Mouse (Mus musculus): Measurements from ENCODE around the gene Olfr104-ps. TPM values are rescaled to one million over a fixed set of nuclear protein-coding genes. Genes with fewer than 3 reads are reported as not detected.

Gene Olfr104-ps
- not detected for total RNA-seq (2021)
- long read RNA-seq, experiment 1, result 0 reads
- long read RNA-seq, experiment 2, result 0 reads

GRCm38 (mm10) chr17:37359282-37359681, at the start of gene Olfr104-ps:
Gene Olfr104-ps, plus strand, starts transcription at chr17:37359582.
- no peak for TF ChIP-seq CTCF (IDR thresholded peaks at IDR 0.05)
- DNase-seq (ENCODE audit: extremely low spot score in 1 of 2, low spot score in 2 of 2), result no peak
- Histone ChIP-seq H3K4me3 (no peak within 1 kb of the TSS), H3K27ac (no peak within 1 kb of the TSS)
- intact Hi-C loops (cut with DNase I), result no loop called here

DNA sequence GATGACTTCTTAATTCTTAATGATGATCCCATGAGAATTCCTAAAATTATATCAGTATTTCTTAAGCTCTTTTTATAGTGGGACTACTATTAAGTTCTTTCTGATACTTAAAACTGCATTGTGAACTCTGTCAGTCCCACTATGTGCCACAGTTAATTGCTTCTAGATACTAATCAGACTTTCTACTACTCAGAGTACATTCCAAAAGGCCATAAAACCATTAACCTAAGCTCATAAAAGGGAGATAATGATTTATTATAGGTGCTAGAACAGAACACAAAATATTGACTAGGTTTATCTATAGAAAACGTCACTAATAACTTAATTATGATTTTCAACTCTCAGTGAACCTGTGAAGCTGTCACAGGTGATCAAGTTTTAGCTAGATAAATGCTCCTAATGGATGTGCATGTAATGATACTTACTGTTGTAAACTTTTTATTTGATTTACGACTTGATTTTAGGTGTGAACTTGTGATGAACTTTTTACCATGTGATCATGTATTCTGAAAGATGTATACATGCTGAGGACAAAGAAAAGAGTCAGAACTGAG, 49.2 kb upstream of the Olfr104-ps start:
- Histone ChIP-seq H3K27ac (no peak overlapping the region), H3K4me3 (no peak overlapping the region)
- no peak for DNase-seq (ENCODE audit: extremely low spot score in 1 of 2, low spot score in 2 of 2)
- intact Hi-C loops (cut with DNase I), result no loop called here
- TF ChIP-seq CTCF (IDR thresholded peaks at IDR 0.05), result no peak

DNA sequence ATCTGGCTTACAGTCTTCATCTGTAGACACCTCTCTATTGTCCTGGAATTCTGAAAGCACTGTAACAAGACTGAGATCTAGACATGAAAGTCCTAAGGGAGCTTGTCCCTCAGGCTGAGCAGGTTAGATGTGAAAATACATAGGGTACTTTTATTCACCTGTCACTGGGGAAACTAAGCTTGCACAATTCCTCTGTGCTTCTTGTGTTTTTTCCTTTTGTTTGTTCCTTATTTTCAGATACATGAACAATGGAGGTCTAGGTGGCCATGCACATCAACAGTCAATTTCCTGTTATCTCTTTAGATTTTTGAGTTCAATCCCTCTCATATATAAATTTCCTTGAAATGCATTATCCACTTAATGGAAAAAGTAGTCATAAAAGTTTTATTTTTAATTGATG, 42.4 kb upstream of the Olfr104-ps start, which contains the start of gene Olfr102:
Gene Olfr102 (minus strand): TSS at position 101 of the 400 bp plus-strand sequence.
- Histone ChIP-seq H3K4me3 (no peak within 1 kb of the TSS), H3K27ac (no peak within 1 kb of the TSS)
- DNase-seq (ENCODE audit: extremely low spot score in 1 of 2, low spot score in 2 of 2), result no peak
- intact Hi-C loops (cut with DNase I), result no loop called here
- TF ChIP-seq CTCF (IDR thresholded peaks at IDR 0.05), result no peak

DNA sequence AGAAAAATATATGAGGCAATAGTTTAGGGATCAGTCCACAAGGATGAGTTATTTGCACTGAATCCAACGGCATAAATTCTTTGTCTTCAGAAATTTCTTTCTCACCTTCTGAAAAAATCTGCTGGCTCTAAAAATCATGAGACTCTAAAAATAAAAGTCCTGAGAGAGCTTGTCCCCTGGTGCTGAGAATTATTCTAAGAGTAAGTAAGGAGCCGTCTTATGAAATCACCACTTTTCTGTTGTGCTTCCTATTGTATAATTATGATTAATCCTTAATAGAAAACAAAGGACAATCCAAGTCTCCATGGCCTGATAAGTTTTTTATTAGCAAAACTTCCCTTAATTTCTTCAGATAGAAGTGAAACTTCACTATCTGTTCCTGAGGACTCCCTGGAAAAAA, 19.8 kb upstream of the Olfr104-ps start, which contains the start of gene Olfr103:
Gene Olfr103 (minus strand): TSS at position 101 of the 400 bp plus-strand sequence.
- TF ChIP-seq CTCF (IDR thresholded peaks at IDR 0.05), result no peak
- no peak within 1 kb of the TSS for H3K27ac ChIP-seq
- intact Hi-C loops (cut with DNase I), result no loop called here

GRCm38 (mm10) chr17:37378733-37379132, 19.4 kb downstream of the Olfr104-ps start, which contains the start of gene Olfr105-ps:
Gene Olfr105-ps, plus strand, starts transcription at chr17:37379033.
- intact Hi-C loops (cut with DNase I), result no loop called here
- H3K27ac ChIP-seq, result no peak within 1 kb of the TSS
- H3K4me3 ChIP-seq, result no peak within 1 kb of the TSS
- TF ChIP-seq CTCF (IDR thresholded peaks at IDR 0.05), result no peak
- DNase-seq (ENCODE audit: extremely low spot score in 1 of 2, low spot score in 2 of 2), result no peak

More for the DNA sequence above, 19.8 kb upstream of the Olfr104-ps start, which contains the start of gene Olfr103:
- H3K4me3 ChIP-seq, result no peak within 1 kb of the TSS
- no peak for DNase-seq (ENCODE audit: extremely low spot score in 1 of 2, low spot score in 2 of 2)

DNA sequence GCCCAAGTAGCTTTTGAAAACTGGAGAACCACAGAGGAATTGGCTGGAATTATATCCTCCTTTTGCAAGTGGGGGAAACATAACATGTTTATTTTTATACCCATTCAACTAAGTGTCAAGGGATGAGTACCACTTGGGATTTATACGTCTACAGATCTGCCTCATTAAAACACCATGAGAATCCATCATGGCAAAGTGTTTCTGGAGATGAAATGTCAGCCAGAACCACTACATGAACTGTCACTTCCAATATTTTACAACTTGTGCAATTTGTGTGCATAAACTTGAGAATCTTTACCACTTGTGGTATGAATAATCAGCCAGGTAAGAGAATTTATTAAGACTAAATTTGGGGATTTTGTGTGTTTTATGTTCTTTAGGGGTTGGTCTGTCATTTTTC, 30.7 kb downstream of the Olfr104-ps start, which contains the start of gene Olfr106-ps:
Gene Olfr106-ps (plus strand): TSS at position 301 of the 400 bp plus-strand sequence.
- no peak for TF ChIP-seq CTCF (IDR thresholded peaks at IDR 0.05)
- Histone ChIP-seq H3K27ac (no peak within 1 kb of the TSS), H3K4me3 (no peak within 1 kb of the TSS)
- no peak for DNase-seq (ENCODE audit: extremely low spot score in 1 of 2, low spot score in 2 of 2)
- intact Hi-C loops (cut with DNase I), result no loop called here

DNA sequence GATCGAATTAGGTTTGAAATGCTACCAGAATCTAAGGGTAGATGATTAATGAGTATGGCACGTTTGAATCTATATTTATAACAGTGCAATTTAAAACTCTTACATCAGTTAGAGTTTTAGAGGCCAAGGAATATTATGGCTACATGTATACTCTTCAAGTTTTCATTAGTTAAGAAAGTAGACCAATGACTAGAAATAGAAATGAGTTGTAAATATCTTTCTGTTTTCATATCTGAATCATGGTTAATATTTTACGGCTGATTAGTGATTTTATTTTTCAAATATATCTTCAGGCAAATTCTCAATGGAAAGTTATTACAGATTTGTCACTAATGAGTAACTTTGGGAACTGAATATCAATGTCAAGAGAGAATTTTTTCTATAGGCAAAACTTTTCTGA, 39.5 kb downstream of the Olfr104-ps start, which contains the start of gene Olfr107:
Gene Olfr107 (plus strand): TSS at position 301 of the 400 bp plus-strand sequence.
- Histone ChIP-seq H3K27ac (no peak within 1 kb of the TSS), H3K4me3 (no peak within 1 kb of the TSS)
- intact Hi-C loops (cut with DNase I), result no loop called here
- TF ChIP-seq CTCF (IDR thresholded peaks at IDR 0.05), result no peak
- no peak for DNase-seq (ENCODE audit: extremely low spot score in 1 of 2, low spot score in 2 of 2)

DNA sequence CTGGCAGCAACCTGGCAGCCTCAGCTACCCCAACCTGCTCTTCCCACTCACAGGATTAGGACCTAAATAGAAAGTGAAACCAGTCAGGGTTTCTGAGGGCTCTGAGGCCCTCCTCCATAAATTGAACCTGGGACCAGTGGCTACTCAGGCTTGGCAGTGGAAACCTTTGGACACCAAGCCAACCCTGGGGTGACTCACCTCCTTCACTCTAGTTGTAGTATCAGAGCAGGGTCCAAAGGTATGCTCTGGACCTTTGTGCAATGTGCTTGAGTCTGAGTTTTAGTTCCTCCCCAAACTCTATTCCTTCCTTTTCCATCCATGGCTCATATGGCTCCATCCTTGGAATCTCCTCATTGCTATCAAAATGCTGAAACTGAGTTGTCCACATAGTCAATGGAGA, 54.0 kb downstream of the Olfr104-ps start:
- TF ChIP-seq CTCF (IDR thresholded peaks at IDR 0.05), result no peak
- no peak for DNase-seq (ENCODE audit: extremely low spot score in 1 of 2, low spot score in 2 of 2)
- intact Hi-C loops (cut with DNase I), result no loop called here
- Histone ChIP-seq H3K4me3 (no peak overlapping the region), H3K27ac (no peak overlapping the region)

Other genes starting within 250 kb of the Olfr104-ps start
- gene Olfr92, start 239.5 kb upstream of the Olfr104-ps start, total RNA-seq (2021), result not detected
- gene Olfr93, start 198.1 kb upstream of the Olfr104-ps start, total RNA-seq (2021), result not detected
- not detected for gene Ubd, start 165.7 kb upstream of the Olfr104-ps start, total RNA-seq (2021)
- not detected for gene Olfr94, start 158.6 kb upstream of the Olfr104-ps start, total RNA-seq (2021)
- not detected for gene Olfr95, start 146.5 kb upstream of the Olfr104-ps start, total RNA-seq (2021)
- not detected for gene Olfr96, start 139.4 kb upstream of the Olfr104-ps start, total RNA-seq (2021)
- not detected for gene Olfr97, start 122.3 kb upstream of the Olfr104-ps start, total RNA-seq (2021)
- gene Olfr98, start 95.8 kb upstream of the Olfr104-ps start, total RNA-seq (2021), result not detected
- 1 to 10 TPM; 3.1 to 3.6 TPM for gene H2-M3, start 89.4 kb upstream of the Olfr104-ps start, total RNA-seq (2021)
- not detected for gene Olfr99, start 76.1 kb upstream of the Olfr104-ps start, total RNA-seq (2021)
- not detected for gene Olfr101, start 55.3 kb upstream of the Olfr104-ps start, total RNA-seq (2021)
- gene Olfr102, start 42.5 kb upstream of the Olfr104-ps start, total RNA-seq (2021), result not detected
- gene Olfr103, start 19.9 kb upstream of the Olfr104-ps start, total RNA-seq (2021), result not detected
- gene Olfr105-ps, start 19.5 kb downstream of the Olfr104-ps start, total RNA-seq (2021), result not detected
- gene Olfr106-ps, start 30.8 kb downstream of the Olfr104-ps start, total RNA-seq (2021), result not detected
- gene Olfr107, start 39.6 kb downstream of the Olfr104-ps start, total RNA-seq (2021), result not detected
- gene Olfr108, start 85.9 kb downstream of the Olfr104-ps start, total RNA-seq (2021), result not detected
- gene Olfr109, start 99.3 kb downstream of the Olfr104-ps start, total RNA-seq (2021), result not detected
- gene H2-M2, start 124.0 kb downstream of the Olfr104-ps start, total RNA-seq (2021), result not detected
- gene Olfr110, start 132.9 kb downstream of the Olfr104-ps start, total RNA-seq (2021), result not detected
- gene Olfr111, start 148.4 kb downstream of the Olfr104-ps start, total RNA-seq (2021), result not detected
- gene Olfr112, start 209.9 kb downstream of the Olfr104-ps start, total RNA-seq (2021), result not detected
- not detected for gene Olfr113, start 218.1 kb downstream of the Olfr104-ps start, total RNA-seq (2021)
- gene Olfr114, start 233.2 kb downstream of the Olfr104-ps start, total RNA-seq (2021), result not detected